Mouse (Mus musculus) left cerebral cortex, adult 9 months (tissue): ENCODE measurements around the gene Reps1.
A peak's percentile ranks its signal among the peaks of the same experiment; 100 is the strongest.

Experiments
- DNase-seq, 2 experiments: peaks; one replicate each; pipeline ENCODE4 v3.0.0; 2022; ENCODE audit warnings: low spot score in 2 of 2

Reps1 gene

GRCm38 (mm10) chr10:18055696-18056390, at the start of gene Reps1:
TSS of gene Reps1 (plus strand) at chr10:18055861.
- DNase-seq = peak in 1 of 2 experiments; percentile 14

- no peak for DNase-seq
Observed at GRCm38 (mm10) chr10:18006756-18007155, 48.9 kb upstream of the Reps1 start.

- peak in 1 of 2 experiments; percentile 11 for DNase-seq
Observed at GRCm38 (mm10) chr10:18007243-18007642, 48.4 kb upstream of the Reps1 start.

- peak in 1 of 2 experiments; percentile 11 for DNase-seq
Observed at GRCm38 (mm10) chr10:18008118-18008517, 47.5 kb upstream of the Reps1 start.

GRCm38 (mm10) chr10:18009744-18010143, 45.9 kb upstream of the Reps1 start:
- DNase-seq = no peak

- no peak for DNase-seq
Observed at GRCm38 (mm10) chr10:18011761-18012160, 43.9 kb upstream of the Reps1 start.

GRCm38 (mm10) chr10:18020443-18020842, 35.2 kb upstream of the Reps1 start:
- no peak for DNase-seq

GRCm38 (mm10) chr10:18020846-18021245, 34.8 kb upstream of the Reps1 start:
- DNase-seq = peak in 1 of 2 experiments; percentile 17

- peak in 1 of 2 experiments; percentile 7 for DNase-seq
Observed at GRCm38 (mm10) chr10:18021576-18022311, 33.9 kb upstream of the Reps1 start.

GRCm38 (mm10) chr10:18022312-18022711, 33.3 kb upstream of the Reps1 start:
- DNase-seq = peak in 1 of 2 experiments; percentile 56

- peak in 1 of 2 experiments; percentile 59 for DNase-seq
Observed at GRCm38 (mm10) chr10:18022741-18023347, 32.8 kb upstream of the Reps1 start, which contains the start of gene Abracl. TSS of gene Abracl (minus strand) at chr10:18023288.

- no peak for DNase-seq
Observed at GRCm38 (mm10) chr10:18034408-18034807, 21.3 kb upstream of the Reps1 start.

- DNase-seq = no peak
Observed at GRCm38 (mm10) chr10:18036849-18037248, 18.8 kb upstream of the Reps1 start.

GRCm38 (mm10) chr10:18046380-18046779, 9.3 kb upstream of the Reps1 start:
- DNase-seq = no peak

- DNase-seq = no peak
Observed at GRCm38 (mm10) chr10:18047380-18048146, 8.1 kb upstream of the Reps1 start.

- DNase-seq = peak; percentile 55 to 77
Observed at GRCm38 (mm10) chr10:18055009-18055695, 509 bp upstream of the Reps1 start.

GRCm38 (mm10) chr10:18056391-18056745, 707 bp downstream of the Reps1 start:
- DNase-seq = no peak

- no peak for DNase-seq
Observed at GRCm38 (mm10) chr10:18058681-18059338, 3.1 kb downstream of the Reps1 start.

- DNase-seq = no peak
Observed at GRCm38 (mm10) chr10:18059807-18060206, 4.1 kb downstream of the Reps1 start.

GRCm38 (mm10) chr10:18060778-18061177, 5.1 kb downstream of the Reps1 start:
- no peak for DNase-seq

- DNase-seq = no peak
Observed at GRCm38 (mm10) chr10:18061533-18061932, 5.9 kb downstream of the Reps1 start.
